Mouse (Mus musculus) E14TG2a.4 (cell line): ENCODE results near the gene Fosb.

Source experiments
- H3K27me3 ChIP-seq: 2 replicates; pipeline ENCODE4 v1.6.1; 2014; ENCODE audit warnings: low read length, control low read depth; ENCODE audit not compliant: insufficient read depth
- H3K36me3 ChIP-seq: 2 replicates; pipeline ENCODE4 v1.6.1; 2014; ENCODE audit warnings: low read length, control low read depth; ENCODE audit not compliant: insufficient read depth
- H3K4me1 ChIP-seq: replicated peaks from 2 replicates; pipeline ENCODE4 v1.6.1; 2014; ENCODE audit warnings: low read depth, low read length, control low read depth
- H3K4me3 ChIP-seq: replicated peaks from 2 replicates; pipeline ENCODE4 v1.5.1; 2014; ENCODE audit warnings: mild to moderate bottlenecking, low read length
- H3K9me3 ChIP-seq: 2 replicates; pipeline ENCODE4 v1.6.1; 2014; ENCODE audit warnings: low read length, control low read depth
- CTCF ChIP-seq: conservative IDR thresholded peaks from 2 replicates; pipeline ENCODE4 v1.5.1; 2014; ENCODE audit warnings: low read length
- NANOG ChIP-seq: IDR thresholded peaks from 2 replicates; pipeline ENCODE4 v1.6.1; 2014; ENCODE audit warnings: borderline replicate concordance, low read length, mixed read lengths
- POU5F1 ChIP-seq: IDR thresholded peaks from 2 replicates; pipeline ENCODE4 v1.6.1; 2014; ENCODE audit warnings: low read length, borderline replicate concordance

Fosb gene

GRCm38 (mm10) chr7:19300501-19301421, 9.1 kb downstream of the Fosb start:
- Histone ChIP-seq H3K9me3 (no peaks in the 10 kb centered on the region), H3K4me1 (peaks cover 42% of the 10 kb centered on the region), H3K4me3 (peak overlapping the region; percentile 79), H3K27me3 (peaks cover 38% of the 10 kb centered on the region), H3K36me3 (no peaks in the 10 kb centered on the region)
- TF ChIP-seq CTCF (peak; percentile 78), NANOG (no peak)

GRCm38 (mm10) chr7:19299194-19299593, 10.7 kb downstream of the Fosb start:
- Histone ChIP-seq H3K4me1 (peaks cover 40% of the 10 kb centered on the region), H3K27me3 (peaks cover 22% of the 10 kb centered on the region), H3K9me3 (no peaks in the 10 kb centered on the region), H3K4me3 (no peak overlapping the region), H3K36me3 (no peaks in the 10 kb centered on the region)
- TF ChIP-seq CTCF: peak; percentile 36
- TF ChIP-seq POU5F1: no peak

GRCm38 (mm10) chr7:19297794-19298193, 12.1 kb downstream of the Fosb start:
- Histone ChIP-seq H3K4me3 (no peak overlapping the region), H3K9me3 (no peaks in the 10 kb centered on the region), H3K4me1 (peaks cover 41% of the 10 kb centered on the region), H3K27me3 (peaks cover 14% of the 10 kb centered on the region), H3K36me3 (no peaks in the 10 kb centered on the region)
- no peak for TF ChIP-seq NANOG
- TF ChIP-seq POU5F1: no peak
- TF ChIP-seq CTCF: no peak

GRCm38 (mm10) chr7:19297034-19297433, 12.8 kb downstream of the Fosb start:
- H3K4me1 ChIP-seq: peaks cover 38% of the 10 kb centered on the region
- no peaks in the 10 kb centered on the region for H3K36me3 ChIP-seq
- peaks cover 7% of the 10 kb centered on the region for H3K27me3 ChIP-seq
- no peak overlapping the region for H3K4me3 ChIP-seq
- TF ChIP-seq CTCF (peak; percentile 46), NANOG (no peak)
- no peaks in the 10 kb centered on the region for H3K9me3 ChIP-seq

GRCm38 (mm10) chr7:19295503-19296185, 14.2 kb downstream of the Fosb start:
- peak overlapping the region; percentile 72 for H3K4me3 ChIP-seq
- TF ChIP-seq POU5F1 (no peak), CTCF (peak; percentile 94), NANOG (no peak)

GRCm38 (mm10) chr7:19290969-19291596, 18.8 kb downstream of the Fosb start:
- H3K4me1 ChIP-seq: peaks cover 48% of the 10 kb centered on the region
- TF ChIP-seq NANOG: no peak
- no peak for TF ChIP-seq POU5F1
- no peak for TF ChIP-seq CTCF
- peak overlapping the region; percentile 80 for H3K4me3 ChIP-seq
- no peaks in the 10 kb centered on the region; the same call in 1 of the 2 replicates for H3K36me3 ChIP-seq
- H3K27me3 ChIP-seq: peaks cover 6% of the 10 kb centered on the region; the same call in 1 of the 2 replicates
- H3K9me3 ChIP-seq: no peaks in the 10 kb centered on the region

More at GRCm38 (mm10) chr7:19295503-19296185, 14.2 kb downstream of the Fosb start:
- Histone ChIP-seq H3K9me3 (no peaks in the 10 kb centered on the region), H3K36me3 (no peaks in the 10 kb centered on the region), H3K27me3 (no peaks in the 10 kb centered on the region), H3K4me1 (peaks cover 43% of the 10 kb centered on the region)

GRCm38 (mm10) chr7:19284763-19285162, 25.1 kb downstream of the Fosb start:
- Histone ChIP-seq H3K9me3 (no peaks in the 10 kb centered on the region), H3K27me3 (peaks cover 18% of the 10 kb centered on the region), H3K4me3 (no peak overlapping the region), H3K4me1 (peaks cover 33% of the 10 kb centered on the region), H3K36me3 (no peaks in the 10 kb centered on the region; the same call in 1 of the 2 replicates)
- TF ChIP-seq NANOG (no peak), CTCF (peak; percentile 95), POU5F1 (no peak)

GRCm38 (mm10) chr7:19283406-19283804, 26.4 kb downstream of the Fosb start:
- TF ChIP-seq POU5F1: no peak
- TF ChIP-seq NANOG: no peak
- no peak for TF ChIP-seq CTCF
- H3K4me1 ChIP-seq: peaks cover 39% of the 10 kb centered on the region
- H3K27me3 ChIP-seq: peaks cover 28% of the 10 kb centered on the region
- no peaks in the 10 kb centered on the region; the same call in 1 of the 2 replicates for H3K36me3 ChIP-seq
- H3K4me3 ChIP-seq: peak overlapping the region; percentile 94
- H3K9me3 ChIP-seq: no peaks in the 10 kb centered on the region
